Mouse (Mus musculus) neural tube, embryonic 13.5 days (tissue): Measurements from ENCODE around the gene Tbc1d23. TPM values are rescaled to one million over a fixed set of nuclear protein-coding genes. Genes with fewer than 3 reads are reported as not detected.
"Not testable (repeated sequence)": the region's sequence is repeated elsewhere in the genome, so short reads cannot be mapped to it uniquely, and the experiment has no call there.

ENCODE experiments used
- ATAC-seq: fragments of 200-750 bp; cut with Nextera tagmentation; 2 replicates; pipeline ENCODE4 v1.8.0; 2017; ENCODE audit warnings: low read depth, mild to moderate bottlenecking, moderate TSS enrichment, moderate library complexity
- H3K27ac ChIP-seq: fragments of 300-500 bp; sonication (generic); replicated peaks from 2 replicates; pipeline ENCODE4 v1.5.1; 2015; ENCODE audit warnings: moderate library complexity, mild to moderate bottlenecking, inconsistent platforms
- H3K27me3 ChIP-seq: fragments of 300-500 bp; sonication (generic); 2 replicates; pipeline ENCODE4 v1.6.1; 2015; ENCODE audit warnings: mild to moderate bottlenecking, inconsistent platforms
- H3K36me3 ChIP-seq: fragments of 300-500 bp; sonication (generic); 2 replicates; pipeline ENCODE4 v1.6.1; 2015; ENCODE audit warnings: mild to moderate bottlenecking, inconsistent platforms
- H3K4me1 ChIP-seq: fragments of 300-500 bp; sonication (generic); replicated peaks from 2 replicates; pipeline ENCODE4 v1.6.1; 2015; ENCODE audit warnings: inconsistent platforms
- H3K4me2 ChIP-seq: fragments of 300-500 bp; sonication (generic); 2 replicates; pipeline ENCODE4 v1.6.1; 2015; ENCODE audit warnings: inconsistent platforms, mild to moderate bottlenecking, moderate library complexity
- H3K4me3 ChIP-seq: fragments of 300-500 bp; sonication (generic); 2 replicates; pipeline ENCODE4 v1.5.1; 2015; ENCODE audit warnings: mild to moderate bottlenecking, inconsistent platforms
- H3K9ac ChIP-seq: fragments of 300-500 bp; sonication (generic); 2 replicates; pipeline ENCODE4 v1.6.1; 2015; ENCODE audit warnings: moderate library complexity, mild to moderate bottlenecking, inconsistent platforms
- H3K9me3 ChIP-seq: fragments of 300-500 bp; sonication (generic); 2 replicates; pipeline ENCODE4 v1.6.1; 2016; ENCODE audit warnings: inconsistent platforms
- WGBS: fragments of 180-500 bp; shearing (Covaris S2); methylation state at CpG from one replicate; pipeline ENCODE4 v1.1.7; 2015; 5-methylcytosine and 5-hydroxymethylcytosine counted together
- polyA plus RNA-seq: library from polyadenylated mRNA; unstranded; fragments of >200 nt; fragmentation: Nextera tagmentation; extraction: Ambion mirVana; gene quantifications from 2 replicates; pipeline ENCODE4 v1.2.1, GENCODE M21; 2015

Tbc1d23 gene
- polyA plus RNA-seq, 1 experiment from 2014 or later, result 24.0 TPM

DNA sequence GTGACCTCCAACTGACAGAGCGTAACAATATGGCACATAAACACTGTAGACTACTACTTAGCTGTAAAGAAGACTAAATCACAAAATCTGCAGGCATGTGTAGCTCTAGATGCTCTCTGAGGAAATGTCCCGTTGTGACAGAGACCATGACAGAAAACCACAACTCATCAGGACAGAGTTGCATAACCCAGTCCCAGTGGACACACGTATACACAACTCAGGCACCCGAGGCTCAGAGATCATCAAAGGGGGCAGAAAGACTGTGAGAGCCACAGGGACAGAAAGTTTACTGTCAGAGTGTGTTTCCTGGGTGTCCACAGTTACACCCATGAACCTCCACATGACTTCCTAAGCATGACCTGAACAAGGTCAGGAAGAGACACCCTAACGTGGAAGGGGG lies 34.7 kb downstream of the Tbc1d23 start:
- no peaks in the 10 kb centered on the region for H3K27me3 ChIP-seq
- peaks cover 49% of the 10 kb centered on the region for H3K36me3 ChIP-seq
- 89% methylated on average over 5 of the region's 5 CpGs for WGBS
- H3K4me1 ChIP-seq, result no peaks in the 10 kb centered on the region
- H3K4me3 ChIP-seq, result no peak overlapping the region
- H3K9me3 ChIP-seq, result no peaks in the 10 kb centered on the region
- H3K4me2 ChIP-seq, result no peak overlapping the region
- H3K9ac ChIP-seq, result no peak overlapping the region
- no peak overlapping the region for H3K27ac ChIP-seq
- no peak for ATAC-seq

GRCm38 (mm10) chr16:57191214-57191613 lies 40.1 kb downstream of the Tbc1d23 start:
- no peak overlapping the region for H3K4me3 ChIP-seq
- no peaks in the 10 kb centered on the region for H3K9me3 ChIP-seq
- H3K27ac ChIP-seq, result no peak overlapping the region
- no peak overlapping the region for H3K4me2 ChIP-seq
- H3K27me3 ChIP-seq, result no peaks in the 10 kb centered on the region
- no peak for ATAC-seq
- H3K36me3 ChIP-seq, result peaks cover 48% of the 10 kb centered on the region
- no peaks in the 10 kb centered on the region for H3K4me1 ChIP-seq
- H3K9ac ChIP-seq, result no peak overlapping the region
- WGBS, result 89% methylated on average over 14 of the region's 14 CpGs

DNA sequence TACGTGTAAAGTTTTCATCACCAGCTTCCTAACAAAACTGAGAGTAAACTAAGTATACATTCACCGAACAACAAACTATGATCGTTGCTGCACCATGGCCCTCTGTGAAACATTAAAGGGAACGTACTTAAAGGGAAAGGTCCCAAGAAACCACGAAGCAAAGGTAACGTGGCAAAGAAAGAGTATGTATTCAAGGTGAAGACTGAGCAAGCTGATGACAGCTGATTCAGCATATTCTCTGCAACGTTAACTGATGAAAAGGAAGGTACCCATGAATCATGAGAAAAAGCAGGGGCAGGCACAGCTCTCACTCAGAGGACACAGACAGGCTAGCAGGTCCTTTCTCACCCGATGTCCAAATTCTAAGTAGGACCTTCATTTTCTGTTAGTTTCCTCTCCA lies 40.9 kb downstream of the Tbc1d23 start:
- no peak for ATAC-seq
- H3K4me2 ChIP-seq, result no peak overlapping the region
- peaks cover 53% of the 10 kb centered on the region for H3K36me3 ChIP-seq
- no peak overlapping the region for H3K27ac ChIP-seq
- no peaks in the 10 kb centered on the region for H3K27me3 ChIP-seq
- no peaks in the 10 kb centered on the region for H3K9me3 ChIP-seq
- H3K4me3 ChIP-seq, result no peak overlapping the region
- no peaks in the 10 kb centered on the region for H3K4me1 ChIP-seq
- 94% methylated on average over 8 of the region's 8 CpGs for WGBS
- no peak overlapping the region for H3K9ac ChIP-seq

GRCm38 (mm10) chr16:57189493-57189892 lies 41.8 kb downstream of the Tbc1d23 start:
- Histone ChIP-seq H3K4me2 (no peak overlapping the region), H3K27ac (no peak overlapping the region), H3K4me1 (no peaks in the 10 kb centered on the region), H3K9me3 (no peaks in the 10 kb centered on the region), H3K27me3 (no peaks in the 10 kb centered on the region), H3K36me3 (peaks cover 47% of the 10 kb centered on the region), H3K9ac (no peak overlapping the region), H3K4me3 (no peak overlapping the region)
- WGBS, result 92% methylated on average over 2 of the region's 2 CpGs
- ATAC-seq, result no peak

DNA sequence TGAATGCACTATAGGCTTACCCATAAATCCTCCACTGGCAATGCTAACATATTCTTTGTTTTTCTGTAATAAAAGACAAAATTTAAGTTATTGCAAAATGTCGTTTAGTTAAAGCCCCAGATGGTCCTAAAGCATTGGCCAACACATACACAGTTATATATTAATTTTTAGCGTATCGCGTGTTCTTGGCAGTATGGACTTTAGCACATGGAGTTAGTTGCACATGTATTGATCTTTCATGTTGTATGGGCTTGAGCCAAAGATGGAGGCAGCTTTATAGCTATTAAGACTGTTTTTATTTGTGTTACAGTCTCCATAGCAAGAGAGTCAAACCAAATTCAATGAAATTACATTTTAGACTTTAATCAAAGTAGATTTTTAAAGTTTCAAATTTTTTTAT lies 44.7 kb downstream of the Tbc1d23 start:
- 96% methylated on average over 4 of the region's 4 CpGs for WGBS
- no peak for ATAC-seq
- H3K9ac ChIP-seq, result no peak overlapping the region
- H3K4me2 ChIP-seq, result no peak overlapping the region
- no peaks in the 10 kb centered on the region for H3K9me3 ChIP-seq
- H3K36me3 ChIP-seq, result peaks cover 61% of the 10 kb centered on the region
- no peak overlapping the region for H3K27ac ChIP-seq
- no peaks in the 10 kb centered on the region for H3K4me1 ChIP-seq
- H3K4me3 ChIP-seq, result no peak overlapping the region
- H3K27me3 ChIP-seq, result no peaks in the 10 kb centered on the region

- ATAC-seq, result no peak
- H3K27me3 ChIP-seq, result no peaks in the 10 kb centered on the region
- H3K27ac ChIP-seq, result no peak overlapping the region
- H3K4me1 ChIP-seq, result no peaks in the 10 kb centered on the region
- peaks cover 62% of the 10 kb centered on the region for H3K36me3 ChIP-seq
- WGBS, result 91% methylated on average over 5 of the region's 5 CpGs
- no peaks in the 10 kb centered on the region for H3K9me3 ChIP-seq
- no peak overlapping the region for H3K9ac ChIP-seq
- no peak overlapping the region for H3K4me2 ChIP-seq
- no peak overlapping the region for H3K4me3 ChIP-seq
These were observed 49.3 kb downstream of the Tbc1d23 start for GRCm38 (mm10) chr16:57182037-57182436.

GRCm38 (mm10) chr16:57181180-57181579 lies 50.1 kb downstream of the Tbc1d23 start:
- WGBS, result 90% methylated on average over 11 of the region's 11 CpGs
- no peak for ATAC-seq
- Histone ChIP-seq H3K9me3 (no peaks in the 10 kb centered on the region), H3K36me3 (peaks cover 69% of the 10 kb centered on the region), H3K27me3 (no peaks in the 10 kb centered on the region), H3K27ac (no peak overlapping the region), H3K9ac (no peak overlapping the region), H3K4me1 (no peaks in the 10 kb centered on the region), H3K4me2 (no peak overlapping the region), H3K4me3 (no peak overlapping the region)

DNA sequence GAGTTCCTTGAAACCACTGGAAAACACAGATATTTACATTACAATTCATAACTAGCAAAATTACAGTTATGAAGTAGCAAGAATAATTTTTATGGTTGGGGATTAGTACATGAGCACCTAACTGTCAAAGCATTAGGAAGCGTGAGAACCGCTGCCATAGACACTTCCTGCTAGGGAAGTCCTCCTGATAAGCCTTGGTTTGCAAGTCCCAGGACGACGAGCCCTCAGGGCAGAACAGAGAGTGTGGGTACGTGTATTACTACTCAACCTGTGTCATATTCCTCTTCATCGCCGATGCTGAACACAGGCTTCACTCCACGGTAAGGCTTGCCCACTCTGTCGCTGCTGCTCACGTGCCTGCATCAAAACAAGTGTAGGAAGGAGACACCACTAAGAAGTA lies 53.6 kb downstream of the Tbc1d23 start:
- Histone ChIP-seq H3K27me3 (no peaks in the 10 kb centered on the region), H3K9me3 (no peaks in the 10 kb centered on the region), H3K27ac (no peak overlapping the region), H3K4me2 (no peak overlapping the region), H3K9ac (no peak overlapping the region), H3K4me1 (no peaks in the 10 kb centered on the region), H3K4me3 (no peak overlapping the region), H3K36me3 (peaks cover 62% of the 10 kb centered on the region)
- ATAC-seq, result no peak
- 92% methylated on average over 10 of the region's 10 CpGs for WGBS

DNA sequence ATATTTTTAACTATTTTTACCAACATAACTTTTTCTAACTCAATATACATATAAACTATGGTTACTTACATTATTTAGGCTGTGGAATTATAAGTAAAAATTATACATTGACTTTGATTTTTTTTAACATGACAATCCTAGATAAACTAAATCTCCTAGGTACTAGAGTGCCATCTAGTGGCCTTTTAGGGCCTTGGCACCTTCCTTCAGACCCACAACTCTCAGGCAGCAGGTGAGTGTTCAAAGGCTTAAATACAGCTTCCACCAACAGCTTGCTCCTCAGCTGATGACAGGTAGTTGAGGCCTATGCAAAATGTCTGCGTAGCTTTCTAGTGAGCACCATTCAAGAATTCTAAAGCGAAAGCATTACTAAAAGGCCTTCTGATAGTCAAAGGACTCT lies 54.0 kb downstream of the Tbc1d23 start:
- Histone ChIP-seq H3K4me2 (no peak overlapping the region), H3K9me3 (no peaks in the 10 kb centered on the region), H3K9ac (no peak overlapping the region), H3K36me3 (peaks cover 62% of the 10 kb centered on the region), H3K4me1 (no peaks in the 10 kb centered on the region), H3K27me3 (no peaks in the 10 kb centered on the region), H3K27ac (no peak overlapping the region), H3K4me3 (no peak overlapping the region)
- ATAC-seq, result no peak
- WGBS, result 82% methylated on average over 2 of the region's 2 CpGs

DNA sequence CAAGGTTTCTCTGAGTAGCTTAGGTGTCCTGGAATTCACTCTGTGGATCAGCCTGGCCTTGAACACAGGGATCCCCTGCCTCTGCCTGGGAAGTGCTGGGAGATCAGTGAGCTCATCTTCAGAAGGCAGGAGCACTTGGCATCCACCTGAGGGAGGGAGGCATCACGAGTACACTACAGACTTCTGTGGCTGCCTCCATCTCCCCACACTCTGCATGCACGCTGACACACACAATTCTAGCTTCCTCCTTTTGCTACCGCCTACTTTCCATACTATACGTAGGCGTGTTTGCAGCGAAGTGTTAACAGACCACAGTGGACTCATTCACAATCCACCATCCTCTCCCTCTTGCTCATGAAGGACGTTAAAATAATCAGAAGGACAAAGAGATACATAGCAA lies 55.0 kb downstream of the Tbc1d23 start:
- Histone ChIP-seq H3K4me2 (no peak overlapping the region), H3K4me3 (no peak overlapping the region), H3K9ac (no peak overlapping the region), H3K27ac (no peak overlapping the region), H3K36me3 (peaks cover 57% of the 10 kb centered on the region), H3K4me1 (no peaks in the 10 kb centered on the region), H3K27me3 (no peaks in the 10 kb centered on the region), H3K9me3 (no peaks in the 10 kb centered on the region)
- WGBS, result 91% methylated on average over 7 of the region's 7 CpGs
- ATAC-seq, result no peak

- Histone ChIP-seq H3K36me3 (peaks cover 56% of the 10 kb centered on the region), H3K4me1 (no peaks in the 10 kb centered on the region), H3K27ac (no peak overlapping the region), H3K9me3 (no peaks in the 10 kb centered on the region), H3K4me2 (no peak overlapping the region), H3K9ac (no peak overlapping the region), H3K27me3 (no peaks in the 10 kb centered on the region), H3K4me3 (no peak overlapping the region)
- WGBS, result 59% methylated on average over 2 of the region's 2 CpGs
- no peak for ATAC-seq
These were observed 55.6 kb downstream of the Tbc1d23 start for GRCm38 (mm10) chr16:57175751-57176150.

DNA sequence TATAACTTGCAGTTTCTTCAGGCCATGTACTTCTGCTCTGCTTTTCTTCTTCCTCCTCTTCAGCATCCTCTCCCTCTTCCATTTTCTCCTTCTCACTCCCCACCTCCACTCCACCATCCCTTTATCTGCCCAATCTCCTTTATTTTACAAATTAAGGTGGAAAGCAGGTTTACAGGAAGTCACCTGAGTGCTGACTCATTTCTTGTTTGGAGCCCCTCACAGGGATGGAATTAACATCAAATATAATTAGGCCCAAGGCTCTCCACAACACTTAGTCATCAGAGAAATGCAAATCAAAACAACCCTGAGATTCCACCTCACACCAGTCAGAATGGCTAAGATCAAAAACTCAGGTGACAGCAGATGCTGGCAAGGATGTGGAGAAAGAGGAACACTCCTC lies 56.8 kb downstream of the Tbc1d23 start:
- H3K27me3 ChIP-seq, H3K9ac ChIP-seq, H3K4me3 ChIP-seq, H3K9me3 ChIP-seq, H3K4me1 ChIP-seq, H3K4me2 ChIP-seq, ATAC-seq, H3K27ac ChIP-seq: not testable (repeated sequence)
- peaks cover 56% of the 10 kb centered on the region for H3K36me3 ChIP-seq

GRCm38 (mm10) chr16:57171570-57171969 lies 59.7 kb downstream of the Tbc1d23 start:
- no peak overlapping the region for H3K27ac ChIP-seq
- no peak for ATAC-seq
- 92% methylated on average over 6 of the region's 6 CpGs for WGBS

More at GRCm38 (mm10) chr16:57171570-57171969, 59.7 kb downstream of the Tbc1d23 start:
- peaks cover 10% of the 10 kb centered on the region for H3K4me1 ChIP-seq
- H3K4me3 ChIP-seq, result no peak overlapping the region
- H3K9me3 ChIP-seq, result no peaks in the 10 kb centered on the region
- no peaks in the 10 kb centered on the region for H3K27me3 ChIP-seq
- H3K4me2 ChIP-seq, result no peak overlapping the region
- H3K9ac ChIP-seq, result no peak overlapping the region
- peaks cover 46% of the 10 kb centered on the region for H3K36me3 ChIP-seq
